Mouse (Mus musculus): ENCODE data around the gene Ms4a3. TPM values are rescaled to one million over a fixed set of nuclear protein-coding genes. Genes with fewer than 3 reads are reported as not detected.

The Ms4a3 gene
- polyA plus RNA-seq (2012): 26.2 and 44.0 TPM in 2 replicates

DNA sequence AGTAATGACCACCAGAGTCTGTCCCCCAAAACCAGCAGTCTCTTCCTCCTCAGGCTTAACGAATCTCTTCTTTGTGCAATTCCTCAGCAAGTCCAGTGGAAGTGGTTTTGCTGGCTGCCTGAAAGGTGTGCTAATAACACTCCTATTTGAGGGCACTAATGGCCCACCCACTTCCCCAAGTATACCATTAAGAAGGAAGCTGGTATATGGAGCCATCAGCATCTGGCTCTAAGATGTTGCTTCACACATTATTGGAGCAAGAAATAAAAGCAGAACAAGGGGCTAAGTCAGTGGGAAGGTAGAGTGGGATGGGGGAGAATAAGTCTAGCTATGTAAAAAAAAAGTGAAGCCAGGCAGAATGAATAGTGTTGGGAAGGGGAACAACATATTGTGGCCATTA is at the start of gene Ms4a3:
Ms4a3 (minus strand) TSS at position 120 of the 400 bp plus-strand sequence.

DNA sequence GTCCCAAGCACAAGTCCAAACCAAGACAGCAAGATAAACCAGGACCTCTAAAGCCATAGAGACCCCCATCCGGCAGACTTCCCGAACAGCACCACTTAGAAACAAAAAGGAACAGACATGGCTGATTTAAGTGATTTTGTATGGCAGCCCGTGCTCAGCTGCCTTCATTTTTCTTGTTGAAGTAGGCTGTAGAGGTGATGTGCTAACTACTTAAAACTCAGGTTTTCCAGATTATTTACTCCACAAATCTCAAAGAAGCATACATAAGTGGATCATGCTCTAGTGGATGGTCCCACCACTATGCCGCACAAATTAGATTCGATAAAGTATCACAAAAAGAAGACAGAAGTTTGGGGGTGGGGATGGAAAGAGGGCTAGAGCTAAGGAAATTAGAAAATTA is 19.8 kb upstream of the Ms4a3 start, which contains the start of gene Oosp2:
Oosp2 (minus strand) TSS at position 101 of the 400 bp plus-strand sequence.

DNA sequence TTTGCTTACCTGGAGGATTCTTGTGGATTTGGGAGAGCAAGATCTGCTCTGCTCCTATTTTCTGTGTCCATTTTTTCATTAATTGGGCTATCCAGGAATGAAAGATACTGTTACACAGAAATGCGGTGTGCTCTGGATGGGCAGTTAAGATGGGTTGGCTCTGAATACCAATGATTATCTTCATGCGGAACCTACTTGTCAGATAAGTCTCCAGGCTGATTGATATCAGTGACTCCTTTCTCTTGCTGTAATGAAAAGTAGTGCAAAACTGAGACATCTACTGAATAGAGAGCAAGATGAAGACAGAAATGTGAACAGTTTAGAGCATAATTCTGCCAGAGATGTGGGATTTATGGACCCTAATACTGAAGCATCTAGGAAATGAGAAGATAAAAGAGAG is 17.1 kb downstream of the Ms4a3 start, which contains the start of gene Ms4a2:
Ms4a2 (minus strand) TSS at position 169 of the 400 bp plus-strand sequence.

DNA sequence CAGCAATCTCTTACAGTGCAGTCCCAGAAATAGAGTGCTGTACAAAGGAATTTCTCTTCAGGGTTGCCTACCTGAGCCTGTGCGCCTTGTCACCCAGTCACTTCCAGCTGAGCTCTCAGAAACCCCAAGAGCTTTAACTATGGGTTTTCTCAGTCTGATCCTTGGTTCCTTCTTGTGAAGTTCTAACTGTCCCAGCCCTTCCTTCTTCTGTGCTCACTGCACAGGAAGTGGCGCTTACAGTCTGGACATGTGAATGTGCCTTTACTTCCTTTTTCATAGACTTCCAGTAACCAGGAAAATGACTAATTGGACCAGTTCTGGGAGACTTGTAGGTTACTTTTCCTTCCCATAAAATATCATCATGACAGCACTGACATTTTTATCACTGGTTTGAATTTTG is 36.0 kb downstream of the Ms4a3 start, which contains the start of gene Ms4a6d:
Ms4a6d (minus strand) TSS at position 247 of the 400 bp plus-strand sequence.

Other genes with a start within 250 kb of the Ms4a3 start
- gene Ms4a4c, start 236.1 kb downstream of the Ms4a3 start, polyA plus RNA-seq (2012): 0.26 and 1.0 TPM in 2 replicates
- 3.5 and 4.9 TPM in 2 replicates for gene Ms4a4b, start 197.3 kb downstream of the Ms4a3 start, polyA plus RNA-seq (2012)
- gene Ms4a6c, start 171.5 kb downstream of the Ms4a3 start, polyA plus RNA-seq (2012): 13.9 and 20.2 TPM in 2 replicates
- gene Gm8369, start 154.9 kb downstream of the Ms4a3 start, polyA plus RNA-seq (2012): not detected in 2 replicates
- 1.8 and 2.7 TPM in 2 replicates for gene Ms4a6b, start 124.3 kb downstream of the Ms4a3 start, polyA plus RNA-seq (2012)
- not detected in 2 replicates for gene Ms4a4d, start 104.0 kb downstream of the Ms4a3 start, polyA plus RNA-seq (2012)
- gene Ms4a6d, start 36.0 kb downstream of the Ms4a3 start, polyA plus RNA-seq (2012): 0.04 and 0.34 TPM in 2 replicates
- 0.68 and 0.94 TPM in 2 replicates for gene Ms4a2, start 17.1 kb downstream of the Ms4a3 start, polyA plus RNA-seq (2012)
- not detected in 2 replicates for gene Oosp2, start 19.7 kb upstream of the Ms4a3 start, polyA plus RNA-seq (2012)
- 0.11 and 0.26 TPM in 2 replicates for gene Oosp1, start 50.3 kb upstream of the Ms4a3 start, polyA plus RNA-seq (2012)
- gene Oosp3, start 56.2 kb upstream of the Ms4a3 start, polyA plus RNA-seq (2012): not detected in 2 replicates
- gene Gif, start 106.7 kb upstream of the Ms4a3 start, polyA plus RNA-seq (2012): not detected in 2 replicates
- gene Mrpl16, start 129.5 kb upstream of the Ms4a3 start, polyA plus RNA-seq (2012): 19.4 and 19.9 TPM in 2 replicates
- gene Stx3, start 178.6 kb upstream of the Ms4a3 start, polyA plus RNA-seq (2012): 8.1 and 15.3 TPM in 2 replicates
- not detected in 2 replicates for gene Olfr1417, start 198.4 kb upstream of the Ms4a3 start, polyA plus RNA-seq (2012)
- gene Olfr1418, start 220.2 kb upstream of the Ms4a3 start, polyA plus RNA-seq (2012): not detected in 2 replicates
- gene Olfr1419, start 234.3 kb upstream of the Ms4a3 start, polyA plus RNA-seq (2012): not detected in 2 replicates
- gene Olfr1420, start 245.7 kb upstream of the Ms4a3 start, polyA plus RNA-seq (2012): not detected in 2 replicates

Measured in megakaryocyte-erythroid progenitor cell, adult 5 weeks (primary cell).